Mouse (Mus musculus): ENCODE measurements at regions not wholly inside any gene's neighbourhood (a gene's known extent, or its start where the extent isn't known, plus 50 kb on each side); places are given as distances from the start of the nearest gene placed in this dataset.

GRCm38 (mm10) chr2:173392557-173393323 lies 116.4 kb upstream of the Pmepa1 start:
- H3K36me3 ChIP-seq (ENCODE audit: insufficient read depth, low read length): no peaks in the 10 kb centered on the region
- DNase-seq (ENCODE audit: low spot score) (peak; percentile 13), ATAC-seq (peak; percentile 66)
- no peaks in the 10 kb centered on the region for H3K9me3 ChIP-seq (ENCODE audit: low read length)
- WGBS: 66% methylated on average over 14 of the region's 14 CpGs
- H3K9ac ChIP-seq (replicated peaks; ENCODE audit: low read depth): no peak overlapping the region
- H3K4me3 ChIP-seq (ENCODE audit: low read depth, low read length): no peak overlapping the region
- H3K27me3 ChIP-seq (replicated peaks; ENCODE audit: insufficient read depth, low read length): no peaks in the 10 kb centered on the region
- TF ChIP-seq CTCF (IDR thresholded peaks at IDR 0.05) (no peak), EP300 (IDR thresholded peaks at IDR 0.05) (no peak)
- H3K4me1 ChIP-seq (ENCODE audit: insufficient read depth, low read depth, low read length): no peaks in the 10 kb centered on the region
- H3K27ac ChIP-seq (ENCODE audit: low read length): no peak overlapping the region
- no peak overlapping the region for H3K4me2 ChIP-seq (replicated peaks; ENCODE audit: low read depth, low read length)

- Histone ChIP-seq H3K9ac (replicated peaks; ENCODE audit: low read depth) (no peak overlapping the region), H3K27ac (ENCODE audit: low read length) (no peak overlapping the region), H3K36me3 (ENCODE audit: insufficient read depth, low read length) (no peaks in the 10 kb centered on the region), H3K4me3 (ENCODE audit: low read depth, low read length) (no peak overlapping the region), H3K4me1 (ENCODE audit: insufficient read depth, low read depth, low read length) (no peaks in the 10 kb centered on the region), H3K4me2 (replicated peaks; ENCODE audit: low read depth, low read length) (no peak overlapping the region), H3K9me3 (ENCODE audit: low read length) (no peaks in the 10 kb centered on the region), H3K27me3 (replicated peaks; ENCODE audit: insufficient read depth, low read length) (no peaks in the 10 kb centered on the region)
- DNase-seq (ENCODE audit: low spot score): no peak
- no peak for ATAC-seq
- 50% methylated on average over 2 of the region's 2 CpGs for WGBS
- TF ChIP-seq CTCF (IDR thresholded peaks at IDR 0.05) (no peak), EP300 (IDR thresholded peaks at IDR 0.05) (no peak)
Measured at GRCm38 (mm10) chr2:173393324-173393592, 116.9 kb upstream of the Pmepa1 start.

- Histone ChIP-seq H3K27ac (ENCODE audit: low read length) (no peak overlapping the region), H3K4me1 (ENCODE audit: insufficient read depth, low read depth, low read length) (no peaks in the 10 kb centered on the region), H3K36me3 (ENCODE audit: insufficient read depth, low read length) (no peaks in the 10 kb centered on the region), H3K27me3 (replicated peaks; ENCODE audit: insufficient read depth, low read length) (no peaks in the 10 kb centered on the region), H3K9me3 (ENCODE audit: low read length) (no peaks in the 10 kb centered on the region), H3K4me2 (replicated peaks; ENCODE audit: low read depth, low read length) (no peak overlapping the region), H3K4me3 (ENCODE audit: low read depth, low read length) (no peak overlapping the region), H3K9ac (replicated peaks; ENCODE audit: low read depth) (no peak overlapping the region)
- TF ChIP-seq CTCF (IDR thresholded peaks at IDR 0.05): no peak
- no peak for TF ChIP-seq EP300 (IDR thresholded peaks at IDR 0.05)
- no peak for ATAC-seq
- WGBS: 27% methylated on average over 6 of the region's 6 CpGs
- DNase-seq (ENCODE audit: low spot score): no peak
Measured at GRCm38 (mm10) chr2:173395526-173395925, 119.2 kb upstream of the Pmepa1 start.

GRCm38 (mm10) chr2:173397846-173398331 lies 121.6 kb upstream of the Pmepa1 start:
- TF ChIP-seq EP300 (IDR thresholded peaks at IDR 0.05) (no peak), CTCF (IDR thresholded peaks at IDR 0.05) (no peak)
- no peak overlapping the region for H3K4me3 ChIP-seq (ENCODE audit: low read depth, low read length)
- ATAC-seq: no peak
- 90% methylated on average over 2 of the region's 2 CpGs for WGBS
- H3K27me3 ChIP-seq (replicated peaks; ENCODE audit: insufficient read depth, low read length): no peaks in the 10 kb centered on the region
- no peak overlapping the region for H3K4me2 ChIP-seq (replicated peaks; ENCODE audit: low read depth, low read length)
- H3K9ac ChIP-seq (replicated peaks; ENCODE audit: low read depth): no peak overlapping the region
- DNase-seq (ENCODE audit: low spot score): no peak
- H3K9me3 ChIP-seq (ENCODE audit: low read length): no peaks in the 10 kb centered on the region
- no peaks in the 10 kb centered on the region for H3K4me1 ChIP-seq (ENCODE audit: insufficient read depth, low read depth, low read length)
- no peaks in the 10 kb centered on the region for H3K36me3 ChIP-seq (ENCODE audit: insufficient read depth, low read length)
- H3K27ac ChIP-seq (ENCODE audit: low read length): no peak overlapping the region

GRCm38 (mm10) chr2:173405629-173406028 lies 116.8 kb upstream of the 1700021F07Rik start:
- Histone ChIP-seq H3K27me3 (replicated peaks; ENCODE audit: insufficient read depth, low read length) (no peaks in the 10 kb centered on the region), H3K27ac (ENCODE audit: low read length) (no peak overlapping the region), H3K4me2 (replicated peaks; ENCODE audit: low read depth, low read length) (no peak overlapping the region), H3K36me3 (ENCODE audit: insufficient read depth, low read length) (no peaks in the 10 kb centered on the region; the same call in 1 of the 2 replicates), H3K9ac (replicated peaks; ENCODE audit: low read depth) (no peak overlapping the region), H3K9me3 (ENCODE audit: low read length) (no peaks in the 10 kb centered on the region), H3K4me3 (ENCODE audit: low read depth, low read length) (no peak overlapping the region), H3K4me1 (ENCODE audit: insufficient read depth, low read depth, low read length) (no peaks in the 10 kb centered on the region; the same call in 1 of the 2 replicates)
- DNase-seq (ENCODE audit: low spot score): no peak
- no peak for ATAC-seq
- 79% methylated on average over 12 of the region's 12 CpGs for WGBS
- TF ChIP-seq CTCF (IDR thresholded peaks at IDR 0.05): no peak
- no peak for TF ChIP-seq EP300 (IDR thresholded peaks at IDR 0.05)

GRCm38 (mm10) chr2:173406344-173407094 lies 115.9 kb upstream of the 1700021F07Rik start:
- Histone ChIP-seq H3K4me3 (ENCODE audit: low read depth, low read length) (no peak overlapping the region), H3K9me3 (ENCODE audit: low read length) (no peaks in the 10 kb centered on the region), H3K27me3 (replicated peaks; ENCODE audit: insufficient read depth, low read length) (no peaks in the 10 kb centered on the region), H3K4me2 (replicated peaks; ENCODE audit: low read depth, low read length) (no peak overlapping the region), H3K27ac (ENCODE audit: low read length) (no peak overlapping the region), H3K4me1 (ENCODE audit: insufficient read depth, low read depth, low read length) (no peaks in the 10 kb centered on the region; the same call in 1 of the 2 replicates), H3K9ac (replicated peaks; ENCODE audit: low read depth) (no peak overlapping the region), H3K36me3 (ENCODE audit: insufficient read depth, low read length) (no peaks in the 10 kb centered on the region; the same call in 1 of the 2 replicates)
- WGBS: 46% methylated on average over 13 of the region's 13 CpGs
- DNase-seq (ENCODE audit: low spot score) (peak; percentile 29), ATAC-seq (peak; percentile 66)
- no peak for TF ChIP-seq EP300 (IDR thresholded peaks at IDR 0.05)
- TF ChIP-seq CTCF (IDR thresholded peaks at IDR 0.05): no peak

Measured in lung, postnatal 0 days (tissue).